Mouse (Mus musculus): ENCODE data around the gene Vwa8. TPM values are rescaled to one million over a fixed set of nuclear protein-coding genes. Genes with fewer than 3 reads are reported as not detected.

The Vwa8 gene
- polyA plus RNA-seq, 1 experiment from 2014 or later = 15.6 TPM

- no peak overlapping the region for H3K4me3 ChIP-seq (ENCODE audit: low read depth, low read length)
- TF ChIP-seq CTCF (IDR thresholded peaks at IDR 0.05; ENCODE audit: low read depth) = no peak
- ATAC-seq = no peak
- no peaks in the 10 kb centered on the region for H3K27me3 ChIP-seq (replicated peaks; ENCODE audit: control insufficient read depth, insufficient read depth, low read length)
- H3K9ac ChIP-seq (ENCODE audit: low read depth, low read length) = no peak overlapping the region
- H3K4me2 ChIP-seq (replicated peaks; ENCODE audit: low read depth) = no peak overlapping the region
- H3K4me1 ChIP-seq (replicated peaks; ENCODE audit: control insufficient read depth, insufficient read depth, low read length) = no peaks in the 10 kb centered on the region
- no peak overlapping the region for H3K27ac ChIP-seq (ENCODE audit: low read depth, low read length)
- WGBS = 84% methylated on average over 7 of the region's 7 CpGs
- no peaks in the 10 kb centered on the region for H3K36me3 ChIP-seq (ENCODE audit: control insufficient read depth, insufficient read depth)
- H3K9me3 ChIP-seq (ENCODE audit: control insufficient read depth) = no peaks in the 10 kb centered on the region
Measured at GRCm38 (mm10) chr14:79135441-79135840, 286.6 kb downstream of the Vwa8 start.

- Histone ChIP-seq H3K4me3 (ENCODE audit: low read depth, low read length) (no peak overlapping the region), H3K4me2 (replicated peaks; ENCODE audit: low read depth) (no peak overlapping the region), H3K27me3 (replicated peaks; ENCODE audit: control insufficient read depth, insufficient read depth, low read length) (no peaks in the 10 kb centered on the region), H3K27ac (ENCODE audit: low read depth, low read length) (no peak overlapping the region), H3K4me1 (replicated peaks; ENCODE audit: control insufficient read depth, insufficient read depth, low read length) (no peaks in the 10 kb centered on the region), H3K36me3 (ENCODE audit: control insufficient read depth, insufficient read depth) (no peaks in the 10 kb centered on the region), H3K9ac (ENCODE audit: low read depth, low read length) (no peak overlapping the region), H3K9me3 (ENCODE audit: control insufficient read depth) (no peaks in the 10 kb centered on the region)
- no peak for ATAC-seq
- no peak for TF ChIP-seq CTCF (IDR thresholded peaks at IDR 0.05; ENCODE audit: low read depth)
- 76% methylated on average over 3 of the region's 3 CpGs for WGBS
Measured at GRCm38 (mm10) chr14:79136585-79136984, 287.7 kb downstream of the Vwa8 start.

GRCm38 (mm10) chr14:79137100-79137499 is 288.2 kb downstream of the Vwa8 start:
- no peak overlapping the region for H3K27ac ChIP-seq (ENCODE audit: low read depth, low read length)
- no peak overlapping the region for H3K4me2 ChIP-seq (replicated peaks; ENCODE audit: low read depth)
- H3K9ac ChIP-seq (ENCODE audit: low read depth, low read length) = no peak overlapping the region
- ATAC-seq = no peak
- no peak overlapping the region for H3K4me3 ChIP-seq (ENCODE audit: low read depth, low read length)
- no peak for TF ChIP-seq CTCF (IDR thresholded peaks at IDR 0.05; ENCODE audit: low read depth)
- no peaks in the 10 kb centered on the region for H3K36me3 ChIP-seq (ENCODE audit: control insufficient read depth, insufficient read depth)
- no peaks in the 10 kb centered on the region for H3K27me3 ChIP-seq (replicated peaks; ENCODE audit: control insufficient read depth, insufficient read depth, low read length)
- H3K4me1 ChIP-seq (replicated peaks; ENCODE audit: control insufficient read depth, insufficient read depth, low read length) = no peaks in the 10 kb centered on the region
- no peaks in the 10 kb centered on the region for H3K9me3 ChIP-seq (ENCODE audit: control insufficient read depth)
- WGBS = 70% methylated on average over 8 of the region's 8 CpGs

- Histone ChIP-seq H3K9ac (ENCODE audit: low read depth, low read length) (no peak overlapping the region), H3K4me2 (replicated peaks; ENCODE audit: low read depth) (no peak overlapping the region), H3K27ac (ENCODE audit: low read depth, low read length) (no peak overlapping the region), H3K9me3 (ENCODE audit: control insufficient read depth) (no peaks in the 10 kb centered on the region), H3K27me3 (replicated peaks; ENCODE audit: control insufficient read depth, insufficient read depth, low read length) (no peaks in the 10 kb centered on the region), H3K36me3 (ENCODE audit: control insufficient read depth, insufficient read depth) (no peaks in the 10 kb centered on the region), H3K4me3 (ENCODE audit: low read depth, low read length) (no peak overlapping the region), H3K4me1 (replicated peaks; ENCODE audit: control insufficient read depth, insufficient read depth, low read length) (no peaks in the 10 kb centered on the region)
- ATAC-seq = no peak
- WGBS = 92% methylated on average over 6 of the region's 6 CpGs
- TF ChIP-seq CTCF (IDR thresholded peaks at IDR 0.05; ENCODE audit: low read depth) = peak; percentile 29; the same call in 1 of the 2 replicates
Measured at GRCm38 (mm10) chr14:79139096-79139651, 290.3 kb downstream of the Vwa8 start.

GRCm38 (mm10) chr14:79139918-79140825 is 291.3 kb downstream of the Vwa8 start:
- Histone ChIP-seq H3K9ac (ENCODE audit: low read depth, low read length) (no peak overlapping the region), H3K4me1 (replicated peaks; ENCODE audit: control insufficient read depth, insufficient read depth, low read length) (no peaks in the 10 kb centered on the region), H3K9me3 (ENCODE audit: control insufficient read depth) (no peaks in the 10 kb centered on the region), H3K27ac (ENCODE audit: low read depth, low read length) (no peak overlapping the region), H3K4me2 (replicated peaks; ENCODE audit: low read depth) (no peak overlapping the region), H3K27me3 (replicated peaks; ENCODE audit: control insufficient read depth, insufficient read depth, low read length) (no peaks in the 10 kb centered on the region), H3K36me3 (ENCODE audit: control insufficient read depth, insufficient read depth) (no peaks in the 10 kb centered on the region), H3K4me3 (ENCODE audit: low read depth, low read length) (no peak overlapping the region)
- 33% methylated on average over 19 of the region's 19 CpGs for WGBS
- ATAC-seq = no peak
- TF ChIP-seq CTCF (IDR thresholded peaks at IDR 0.05; ENCODE audit: low read depth) = peak; percentile 15; the same call in 1 of the 2 replicates

GRCm38 (mm10) chr14:79140826-79141219 is 292.0 kb downstream of the Vwa8 start:
- no peaks in the 10 kb centered on the region for H3K27me3 ChIP-seq (replicated peaks; ENCODE audit: control insufficient read depth, insufficient read depth, low read length)
- ATAC-seq = no peak
- WGBS = 76% methylated on average over 2 of the region's 2 CpGs
- no peak overlapping the region for H3K27ac ChIP-seq (ENCODE audit: low read depth, low read length)
- H3K4me3 ChIP-seq (ENCODE audit: low read depth, low read length) = no peak overlapping the region
- H3K9ac ChIP-seq (ENCODE audit: low read depth, low read length) = no peak overlapping the region
- H3K36me3 ChIP-seq (ENCODE audit: control insufficient read depth, insufficient read depth) = no peaks in the 10 kb centered on the region
- no peaks in the 10 kb centered on the region for H3K4me1 ChIP-seq (replicated peaks; ENCODE audit: control insufficient read depth, insufficient read depth, low read length)
- H3K9me3 ChIP-seq (ENCODE audit: control insufficient read depth) = no peaks in the 10 kb centered on the region
- no peak overlapping the region for H3K4me2 ChIP-seq (replicated peaks; ENCODE audit: low read depth)
- TF ChIP-seq CTCF (IDR thresholded peaks at IDR 0.05; ENCODE audit: low read depth) = no peak

All from intestine, postnatal 0 days (tissue).